Comparison of ENCODE assay signal across 8 mouse cellular contexts in genomic region chr17:71182871-71183656, GRCm38 (mm10). TPM values are rescaled to one million over a fixed set of nuclear protein-coding genes. Genes with fewer than 3 reads are reported as not detected.
DNase-seq lines count a peak whose midpoint lies in the region; ATAC-seq and TF ChIP-seq lines count a peak whose summit lies in the region.

No protein-coding gene starts in this region.

- peak overlapping the region; percentile 95 for H3K4me2 ChIP-seq in forebrain, embryonic 16.5 days (ENCODE audit: low read length)
- H3K4me2 ChIP-seq in neural tube, embryonic 15.5 days, result peak overlapping the region; percentile 92

- ATAC-seq in G1E (ENCODE audit: extremely low read depth, insufficient number of reproducible peaks, low FRiP score, poor library complexity, severe bottlenecking), result peak; percentile 66
- peak; percentile 97 for ATAC-seq in forebrain, embryonic 16.5 days
- peak; percentile 96 for ATAC-seq in neural tube, embryonic 15.5 days (ENCODE audit: low FRiP score)

- under 1% methylated on average over 71 of the region's 71 CpGs for WGBS in forebrain, embryonic 16.5 days
- under 1% methylated on average over 71 of the region's 71 CpGs for WGBS in lung, adult 2 months
- WGBS in neural tube, embryonic 15.5 days, result under 1% methylated on average over 55 of the region's 71 CpGs

- H3K4me1 ChIP-seq in G1E (ENCODE audit: insufficient read depth, low read depth, low read length), result peaks cover 61% of the 10 kb centered on the region
- H3K4me1 ChIP-seq in forebrain, embryonic 16.5 days (replicated peaks; ENCODE audit: control insufficient read depth, insufficient read depth, low read length), result peaks cover 17% of the 10 kb centered on the region
- peaks cover 14% of the 10 kb centered on the region for H3K4me1 ChIP-seq in lung, adult 2 months (ENCODE audit: control insufficient read depth, insufficient read depth, low read length)
- H3K4me1 ChIP-seq in neural tube, embryonic 15.5 days, result peaks cover 25% of the 10 kb centered on the region

- H3K4me3 ChIP-seq in G1E (ENCODE audit: low read depth, low read length), result peak overlapping the region; percentile 93
- peak overlapping the region; percentile 79 for H3K4me3 ChIP-seq in forebrain, embryonic 16.5 days (replicated peaks; ENCODE audit: low read length)
- H3K4me3 ChIP-seq in layer of hippocampus, adult 2 months, result peak overlapping the region; percentile 72
- peak overlapping the region; percentile 75 for H3K4me3 ChIP-seq in lung, adult 2 months (replicated peaks; ENCODE audit: extremely low read depth, low read depth, low read length)
- peak overlapping the region; percentile 85 for H3K4me3 ChIP-seq in neural tube, embryonic 15.5 days (replicated peaks)

- peak overlapping the region; percentile 83 for H3K27ac ChIP-seq in forebrain, embryonic 16.5 days (ENCODE audit: low read length)
- H3K27ac ChIP-seq in layer of hippocampus, adult 2 months, result peak overlapping the region; percentile 91
- H3K27ac ChIP-seq in neural tube, embryonic 15.5 days (replicated peaks), result peak overlapping the region; percentile 93

- peak overlapping the region; percentile 83 for H3K9ac ChIP-seq in forebrain, embryonic 16.5 days (replicated peaks; ENCODE audit: low read depth, low read length)
- H3K9ac ChIP-seq in neural tube, embryonic 15.5 days (replicated peaks), result peak overlapping the region; percentile 86

- no peaks in the 10 kb centered on the region for H3K27me3 ChIP-seq in G1E (ENCODE audit: insufficient read depth, low read length)
- no peaks in the 10 kb centered on the region for H3K27me3 ChIP-seq in forebrain, embryonic 16.5 days (replicated peaks; ENCODE audit: control insufficient read depth, insufficient read depth, low read length)
- no peaks in the 10 kb centered on the region for H3K27me3 ChIP-seq in neural tube, embryonic 15.5 days (replicated peaks)

- peak; percentile 86 for DNase-seq in G1E (ENCODE audit: low spot score)
- peak; percentile 83 for DNase-seq in cerebellum, adult 11-12 months
- peak; percentile 94 to 95 for DNase-seq in heart, postnatal 36 days
- peak; percentile 90 to 94 for DNase-seq in layer of hippocampus, adult 2 months (ENCODE audit: low spot score in 2 of 2)
- peak; percentile 92 for DNase-seq in lung, adult 2 months
- DNase-seq in testis, postnatal 10 days (ENCODE audit: low spot score), result peak; percentile 96

- no peak for TF ChIP-seq CTCF in G1E (IDR thresholded peaks at IDR 0.05; ENCODE audit: low read depth, low read length)
- TF ChIP-seq CTCF in layer of hippocampus, adult 2 months (conservative IDR thresholded peaks at IDR 0.05), result no peak
- no peak for TF ChIP-seq CTCF in lung, adult 2 months (IDR thresholded peaks at IDR 0.05; ENCODE audit: insufficient read depth, low read length)

- intact Hi-C loops in heart, postnatal 36 days (cut with DNase I), result loop anchor here (2.0 to 5.0 kb wide), 3 partner anchors 50 to 336 kb away; partner anchors contain the start of genes Myl12a and Myom1

- H3K36me3 ChIP-seq in G1E (replicated peaks), result peaks cover 7% of the 10 kb centered on the region
- no peaks in the 10 kb centered on the region for H3K36me3 ChIP-seq in forebrain, embryonic 16.5 days (ENCODE audit: control insufficient read depth, insufficient read depth)
- H3K36me3 ChIP-seq in neural tube, embryonic 15.5 days, result no peaks in the 10 kb centered on the region

- no peaks in the 10 kb centered on the region for H3K9me3 ChIP-seq in G1E (replicated peaks)
- H3K9me3 ChIP-seq in forebrain, embryonic 16.5 days (ENCODE audit: control insufficient read depth, low read length), result no peaks in the 10 kb centered on the region
- no peaks in the 10 kb centered on the region for H3K9me3 ChIP-seq in neural tube, embryonic 15.5 days (replicated peaks)

- TF ChIP-seq POLR2A in lung, adult 2 months (IDR thresholded peaks at IDR 0.05; ENCODE audit: borderline replicate concordance, extremely low read depth, low read depth, low read length), result peak; percentile 61; the same call in 1 of the 2 replicates

RNA-seq across cellular contexts. Expression of gene Lpin2, which starts 0.7 kb away (rescaled TPM):
- 112 and 169 TPM in 2 replicates for total RNA-seq in G1E (2014; fragmentation: Nextera tagmentation)
- total RNA-seq in G1E (2017), result 147 and 155 TPM in 2 replicates
- polyA plus RNA-seq in G1E (2012), result 37.3 and 44.3 TPM in 2 replicates
- polyA plus RNA-seq in forebrain, embryonic 16.5 days (2015; fragmentation: Nextera tagmentation; extraction: Ambion mirVana), result 35.6 and 40.1 TPM in 2 replicates
- 1 to 10 TPM; 7.0 to 7.4 TPM for total RNA-seq in heart, postnatal 36 days (2021)
- total RNA-seq in layer of hippocampus, adult 2 months (2021), result 100 to 1,000 TPM in 1 of 2 experiments, 10 to 100 TPM in 1; 95.8 to 109 TPM
- 51.2 and 55.8 TPM in 2 replicates for polyA plus RNA-seq in lung, adult 2 months (2012; rRNA removed)
- polyA plus RNA-seq in neural tube, embryonic 15.5 days (2015; fragmentation: Nextera tagmentation; extraction: Ambion mirVana), result 42.3 and 42.6 TPM in 2 replicates

Comparison
In these comparisons a context has a peak if more than half of its experiments do, and no peak if none do; other contexts are left out.
1. Peak in every context shown above with its lines: DNase-seq, ATAC-seq, H3K4me3 ChIP-seq and H3K27ac ChIP-seq.